In the genomic region with DNA sequence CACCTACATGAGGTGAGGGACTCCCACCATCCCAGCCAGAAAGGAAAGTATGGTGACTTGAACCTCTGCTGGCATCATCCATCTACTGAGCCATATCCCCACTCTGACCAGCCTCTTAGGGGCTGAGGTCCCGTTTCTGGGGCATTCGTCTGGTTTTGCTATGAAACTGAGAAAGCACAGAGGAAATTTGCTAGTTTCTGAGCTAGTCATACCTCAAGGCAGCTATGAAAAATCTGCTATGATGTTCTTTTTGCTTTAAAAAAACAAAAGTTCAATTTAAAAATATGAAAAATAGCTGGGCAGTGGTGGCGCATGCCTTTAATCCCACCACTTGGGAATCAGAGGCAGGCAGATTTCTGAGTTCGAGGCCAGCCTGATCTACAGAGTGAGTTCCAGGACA, we compare ENCODE assay signal across 36 mouse cellular contexts. TPM values are rescaled to one million over a fixed set of nuclear protein-coding genes. Genes with fewer than 3 reads are reported as not detected.
"Had no signal": no experiment of that assay in that cellular context is flagged by ENCODE, and none has a peak within 500 bp of the region (broad histone marks: within the 10 kb centered on the region; RNA-seq: fewer than 3 reads in every experiment).

No protein-coding gene starts in this region.

- ATAC-seq: hindbrain, embryonic 16.5 days; hindbrain, postnatal 0 days; inflammation-experienced regulatory T-cells, adult 6 months; intestine, embryonic 15.5 days; intestine, embryonic 16.5 days; intestine, postnatal 0 days had no signal

- H3K9me3 ChIP-seq: heart, embryonic 10.5 days; heart, embryonic 12.5 days; heart, embryonic 13.5 days; heart, embryonic 15.5 days; hindbrain, embryonic 10.5 days; hindbrain, embryonic 12.5 days; hindbrain, embryonic 13.5 days; hindbrain, embryonic 15.5 days; intestine, embryonic 15.5 days; kidney, embryonic 15.5 days had no signal

- H3K4me1 ChIP-seq: heart, embryonic 12.5 days had no signal

- DNase-seq: heart, postnatal 10 days; heart, postnatal 14 days; heart, postnatal 36 days; heart, postnatal 4 days; kidney, adult 11 months; kidney, adult 18-20 months; kidney, adult 2 months; kidney, adult 8-10 months; kidney, adult 9 months; kidney, postnatal 10 days; kidney, postnatal 14 days; kidney, postnatal 25 days; kidney, postnatal 36 days; kidney, postnatal 4 days; layer of hippocampus, adult 9-11 months; layer of hippocampus, postnatal 36 days had no signal

- H3K27ac ChIP-seq: heart, embryonic 10.5 days; heart, embryonic 13.5 days; heart, embryonic 15.5 days; hindbrain, embryonic 10.5 days; hindbrain, embryonic 12.5 days; hindbrain, embryonic 13.5 days; hindbrain, embryonic 14.5 days; hindbrain, embryonic 15.5 days; hindbrain, postnatal 0 days; intestine, embryonic 15.5 days; kidney, embryonic 15.5 days; kidney, postnatal 0 days; layer of hippocampus, adult 2 months had no signal

- H3K4me3 ChIP-seq: heart, embryonic 10.5 days; heart, embryonic 12.5 days; heart, embryonic 13.5 days; heart, embryonic 15.5 days; hindbrain, embryonic 10.5 days; hindbrain, embryonic 12.5 days; hindbrain, embryonic 13.5 days; hindbrain, embryonic 15.5 days; intestine, embryonic 15.5 days; kidney, embryonic 15.5 days; layer of hippocampus, adult 2 months had no signal

- H3K9ac ChIP-seq: heart, embryonic 12.5 days; heart, embryonic 13.5 days; heart, embryonic 15.5 days; hindbrain, embryonic 12.5 days; hindbrain, embryonic 13.5 days; hindbrain, embryonic 14.5 days; hindbrain, embryonic 15.5 days; intestine, embryonic 15.5 days; kidney, embryonic 15.5 days had no signal

- H3K4me2 ChIP-seq: heart, embryonic 11.5 days; heart, embryonic 12.5 days; heart, embryonic 13.5 days; heart, embryonic 15.5 days; hindbrain, embryonic 12.5 days; hindbrain, embryonic 13.5 days; hindbrain, embryonic 14.5 days; hindbrain, embryonic 15.5 days; intestine, embryonic 15.5 days; kidney, embryonic 15.5 days had no signal

- H3K36me3 ChIP-seq: heart, embryonic 10.5 days; heart, embryonic 12.5 days; heart, embryonic 13.5 days; heart, embryonic 15.5 days; hindbrain, embryonic 10.5 days; hindbrain, embryonic 12.5 days; hindbrain, embryonic 13.5 days; hindbrain, embryonic 15.5 days; intestine, embryonic 15.5 days; kidney, embryonic 15.5 days had no signal

- H3K27me3 ChIP-seq: heart, embryonic 15.5 days; hindbrain, embryonic 12.5 days; hindbrain, embryonic 15.5 days; intestine, embryonic 15.5 days; kidney, embryonic 15.5 days had no signal

RNA-seq across cellular contexts. Expression of a gene that starts 3.8 kb away (rescaled TPM):
- polyA plus RNA-seq: heart, embryonic 12.5 days had no signal

RNA-seq across cellular contexts. Expression of a gene that starts 37.7 kb away (rescaled TPM):
- total RNA-seq: heart, postnatal 36 days; hematopoietic stem cell, adult 5-6 weeks had no signal
